8 mouse cellular contexts compared by ENCODE assay signal in genomic region chr5:100673745-100674486, GRCm38 (mm10). TPM values are rescaled to one million over a fixed set of nuclear protein-coding genes. Genes with fewer than 3 reads are reported as not detected.
DNase-seq lines count a peak whose midpoint lies in the region; ATAC-seq and TF ChIP-seq lines count a peak whose summit lies in the region.

No protein-coding gene starts in this region.

- CTCF ChIA-PET in Patski (lab: Charles Lee): interaction anchor here (1.2 to 1.7 kb wide), 15 partner anchors 16 to 241 kb away, joined by 3 to 11 read pairs (median 5); partner anchors contain the start of gene Abraxas1

- in situ Hi-C loops in Patski (cut with MboI; ENCODE audit: low pct_unique_long_range_greater_than_20kb): no loop called here

- no peak for TF ChIP-seq CTCF in Patski (IDR thresholded peaks at IDR 0.05)

- H3K36me3 ChIP-seq in hindbrain, embryonic 12.5 days: no peaks in the 10 kb centered on the region

- peak overlapping the region; percentile 86 for H3K4me3 ChIP-seq in hindbrain, embryonic 12.5 days

- H3K4me1 ChIP-seq in hindbrain, embryonic 12.5 days: peaks cover 13% of the 10 kb centered on the region

- peak; percentile 73 for ATAC-seq in Patski
- ATAC-seq in hindbrain, embryonic 12.5 days (ENCODE audit: low FRiP score): peak; percentile 93

- under 1% methylated on average over 58 of the region's 71 CpGs for WGBS in hindbrain, embryonic 12.5 days

- DNase-seq in Patski (ENCODE audit: low read depth, low spot score): no peak
- DNase-seq in cerebellum, postnatal 10 days: peak; percentile 95 to 96
- DNase-seq in frontal cortex, postnatal 10 days (ENCODE audit: low spot score in 2 of 2): peak; percentile 68 to 83
- peak; percentile 89 to 90 for DNase-seq in layer of hippocampus, postnatal 25 days (ENCODE audit: extremely low spot score in 1 of 2, low spot score in 1 of 2)
- peak; percentile 87 for DNase-seq in lung, postnatal 25 days (ENCODE audit: low spot score)
- DNase-seq in retina, adult 2 months (ENCODE audit: low read depth, low spot score): peak; percentile 70
- peak; percentile 84 for DNase-seq in thymus, postnatal 25 days

- peak overlapping the region; percentile 89 for H3K9ac ChIP-seq in hindbrain, embryonic 12.5 days

- H3K27me3 ChIP-seq in Patski: no peaks in the 10 kb centered on the region
- H3K27me3 ChIP-seq in hindbrain, embryonic 12.5 days: no peaks in the 10 kb centered on the region

- H3K9me3 ChIP-seq in hindbrain, embryonic 12.5 days (replicated peaks): no peaks in the 10 kb centered on the region

- POLR2A ChIA-PET in Patski (lab: Charles Lee): interaction anchor here (0.6 to 1.0 kb wide), 2 partner anchors 114 to 131 kb away, joined by 4 to 5 read pairs; no protein-coding TSS in a partner anchor

- H3K4me2 ChIP-seq in hindbrain, embryonic 12.5 days (replicated peaks): peak overlapping the region; percentile 77

- H3K27ac ChIP-seq in hindbrain, embryonic 12.5 days: peak overlapping the region; percentile 73; the same call in 1 of the 2 replicates

RNA-seq across cellular contexts. Expression of gene Coq2, which starts 1.0 kb away (rescaled TPM):
- polyA plus RNA-seq in Patski (2021): 83.6 TPM
- polyA plus RNA-seq in hindbrain, embryonic 12.5 days (2016; fragmentation: Nextera tagmentation; extraction: Ambion mirVana): 44.6 and 46.8 TPM in 2 replicates
- total RNA-seq in layer of hippocampus, postnatal 25 days (2021): 10 to 100 TPM; 72.4 to 78.9 TPM

RNA-seq across cellular contexts. Expression of gene Hpse, which starts 45.6 kb away (rescaled TPM):
- polyA plus RNA-seq in Patski (2021): 1.6 TPM
- polyA plus RNA-seq in hindbrain, embryonic 12.5 days (2016; fragmentation: Nextera tagmentation; extraction: Ambion mirVana): 1.6 and 2.6 TPM in 2 replicates
- under 1 TPM; 0.49 to 0.52 TPM for total RNA-seq in layer of hippocampus, postnatal 25 days (2021)
